Mouse (Mus musculus) bone marrow, adult 2 months (tissue): ENCODE results near the gene Mss51.

ENCODE experiments used
- CTCF ChIP-seq: fragments of 200-500 bp; IDR thresholded peaks from 2 replicates; pipeline ENCODE4 v1.5.1; 2011; ENCODE audit warnings: low read length, control low read depth; ENCODE audit not compliant: control insufficient read depth, insufficient read depth
- POLR2A ChIP-seq: fragments of 200-500 bp; IDR thresholded peaks from 2 replicates; pipeline ENCODE4 v1.6.1; 2011; ENCODE audit warnings: low read depth, mild to moderate bottlenecking, control low read depth, low read length, borderline replicate concordance; ENCODE audit not compliant: control insufficient read depth

DNA sequence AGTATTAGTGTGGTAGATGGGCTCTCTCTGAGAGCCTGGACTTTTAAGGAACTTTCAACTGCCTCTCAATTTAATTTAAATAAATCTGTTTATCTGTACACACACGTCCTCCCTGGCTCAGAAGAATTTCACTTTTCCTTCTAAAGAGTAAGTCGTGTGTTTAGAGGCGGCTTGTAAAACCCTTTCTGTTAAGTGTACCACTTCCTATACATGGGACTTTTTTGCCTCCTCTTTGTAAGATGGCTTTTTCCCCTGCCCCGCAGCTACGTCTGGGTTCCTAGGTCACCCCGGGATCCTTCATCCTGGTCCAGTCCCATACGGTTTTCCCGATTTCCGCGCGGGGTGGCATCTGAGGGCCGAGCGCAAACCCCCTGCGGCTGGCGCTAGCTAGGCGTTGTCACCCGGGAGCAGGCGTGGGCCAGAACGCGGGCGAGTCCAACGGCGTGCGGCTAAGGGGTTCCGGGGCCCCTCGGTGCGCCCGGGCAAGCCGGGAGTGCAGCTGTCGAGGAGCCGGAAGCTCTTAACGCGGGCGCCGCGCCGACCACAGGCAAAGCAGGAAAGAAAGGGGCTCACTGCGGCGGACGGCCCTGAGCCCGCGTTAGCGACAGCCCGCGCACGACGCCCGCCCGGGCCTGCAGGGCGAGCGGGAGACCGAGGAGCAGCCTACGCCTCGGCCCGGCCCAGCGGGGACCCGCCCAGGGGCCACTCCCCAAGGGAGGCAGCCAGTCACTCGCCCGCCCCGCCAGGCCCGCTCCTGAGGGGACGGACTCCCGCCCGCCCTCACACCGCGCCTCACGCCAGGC, 49.0 kb upstream of the Mss51 start:
- no peak for TF ChIP-seq CTCF
- TF ChIP-seq POLR2A, result peak; percentile 97
